Mouse (Mus musculus): ENCODE results near the gene Jph4. TPM values are rescaled to one million over a fixed set of nuclear protein-coding genes. Genes with fewer than 3 reads are reported as not detected.

Gene Jph4
- polyA plus RNA-seq (2015; fragmentation: Nextera tagmentation; extraction: Ambion mirVana): 0.09 TPM in 2 replicates

DNA sequence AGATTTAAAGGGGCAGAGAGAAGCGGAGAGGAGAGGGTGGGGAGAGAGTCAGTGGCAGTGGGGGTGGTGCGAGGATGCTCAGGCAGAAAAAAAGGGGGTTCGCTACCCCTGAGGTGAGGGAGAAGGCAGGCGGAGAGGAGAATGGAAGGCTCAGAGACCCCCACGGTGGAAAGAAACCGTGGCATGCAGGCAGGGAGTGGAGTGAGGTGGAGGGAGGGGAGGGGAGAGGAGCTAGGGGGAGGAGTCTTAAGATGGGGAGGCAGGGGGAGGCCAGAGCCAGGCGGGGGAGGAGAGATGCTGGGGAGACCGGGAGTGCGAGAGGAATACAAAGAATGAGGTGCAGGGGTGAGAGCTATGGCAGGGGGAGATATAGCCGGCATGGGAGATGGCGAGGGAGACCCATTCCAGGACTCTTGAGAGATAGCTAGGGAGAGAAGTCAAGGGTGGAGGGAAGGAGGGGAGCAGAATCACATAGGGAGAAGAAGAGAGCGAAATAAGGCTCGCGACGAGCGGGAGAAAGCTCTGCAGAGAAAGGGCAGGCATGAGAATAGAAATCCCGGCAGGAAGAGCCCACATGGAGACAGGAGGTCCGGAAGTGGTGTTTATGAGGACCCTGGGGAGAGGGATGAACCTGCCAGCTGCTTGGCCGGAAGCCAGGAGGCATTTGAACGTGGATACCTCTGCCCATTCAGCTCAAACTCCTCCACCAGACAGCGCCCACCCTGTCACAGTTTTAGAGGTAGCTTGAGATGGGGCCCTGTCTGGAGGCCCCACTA is at the start of gene Jph4:
Jph4 (minus strand) TSS at position 511 of the 776 bp plus-strand sequence.
- DNase-seq (ENCODE audit: low spot score): no peak

DNA sequence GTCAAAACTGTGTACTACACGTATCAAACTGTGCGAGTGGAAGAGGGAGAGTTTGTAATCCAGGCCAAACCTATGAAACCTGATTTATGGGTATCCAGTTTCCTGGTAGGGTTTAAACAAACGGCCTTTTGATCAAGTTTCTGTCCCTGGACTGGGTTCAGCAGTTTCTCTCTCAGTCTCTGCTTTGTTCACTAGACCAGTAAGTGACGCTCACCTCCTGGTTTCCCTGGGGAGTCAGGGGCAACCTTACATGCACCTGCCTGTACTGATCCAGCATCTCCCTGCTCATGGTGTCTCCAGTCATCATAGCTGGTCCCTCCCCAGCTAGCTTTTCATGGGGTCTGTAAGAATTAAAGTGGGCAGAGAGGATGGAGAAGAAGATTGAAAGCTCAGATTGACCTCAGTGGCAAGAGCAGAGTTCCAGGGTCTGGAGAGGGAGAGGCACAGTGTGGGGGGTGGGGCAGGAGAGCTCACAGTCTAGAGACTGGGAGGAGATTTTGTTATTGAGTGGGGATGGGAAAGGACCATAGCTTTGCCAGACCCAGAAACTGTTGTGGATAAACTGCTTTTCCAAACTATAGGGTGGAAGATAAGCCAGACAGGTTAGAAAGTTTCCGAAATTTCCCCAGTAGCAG is 47.6 kb upstream of the Jph4 start:
- no peak for DNase-seq (ENCODE audit: low spot score)

DNA sequence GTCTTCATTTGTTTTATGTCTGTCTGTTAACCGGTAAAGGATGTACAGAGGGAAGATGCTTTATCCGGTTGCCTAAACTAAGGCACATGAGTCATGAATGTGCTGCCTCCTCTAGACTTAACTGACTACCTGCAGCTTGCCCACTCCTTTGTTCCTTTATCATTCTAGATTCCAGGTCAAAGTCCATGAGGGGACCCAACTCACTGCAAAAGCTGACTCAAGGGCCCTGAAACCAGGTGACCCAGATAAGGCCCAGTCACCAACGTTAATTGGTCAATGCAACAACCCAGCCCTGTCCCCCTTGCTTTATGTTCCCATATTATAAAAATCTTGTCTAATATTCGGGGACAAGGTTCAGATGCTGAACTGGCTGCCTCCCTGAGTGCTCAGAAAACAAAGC is 45.4 kb upstream of the Jph4 start:
- no peak for DNase-seq (ENCODE audit: low spot score)

DNA sequence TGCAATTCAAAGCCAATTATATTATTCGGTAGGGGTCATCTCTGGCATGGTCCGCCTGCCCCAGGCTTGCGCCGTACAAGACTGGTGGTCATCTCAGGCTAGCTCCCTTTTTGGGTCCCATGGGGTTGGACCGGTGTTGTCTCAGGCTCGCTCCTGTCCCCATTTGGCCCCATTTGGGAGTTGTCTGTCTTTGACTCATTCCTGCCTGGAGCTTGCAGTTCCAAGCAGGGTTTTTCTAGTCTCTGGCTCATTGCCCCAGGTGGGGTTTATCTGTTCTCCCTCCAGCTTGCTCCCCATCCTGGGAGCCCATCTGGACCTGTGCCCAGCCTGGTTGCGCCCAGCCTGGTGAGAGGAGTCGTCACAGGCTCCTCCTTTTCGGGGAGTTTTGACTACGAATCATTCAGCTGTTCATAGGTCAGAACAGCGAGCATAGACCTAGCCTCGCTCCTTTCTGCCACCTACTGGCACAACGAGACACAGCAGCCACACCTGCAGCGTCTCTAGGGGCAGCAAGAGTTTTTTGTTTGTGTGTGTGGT is 44.4 kb upstream of the Jph4 start:
- DNase-seq (ENCODE audit: low spot score): peak; percentile 80

DNA sequence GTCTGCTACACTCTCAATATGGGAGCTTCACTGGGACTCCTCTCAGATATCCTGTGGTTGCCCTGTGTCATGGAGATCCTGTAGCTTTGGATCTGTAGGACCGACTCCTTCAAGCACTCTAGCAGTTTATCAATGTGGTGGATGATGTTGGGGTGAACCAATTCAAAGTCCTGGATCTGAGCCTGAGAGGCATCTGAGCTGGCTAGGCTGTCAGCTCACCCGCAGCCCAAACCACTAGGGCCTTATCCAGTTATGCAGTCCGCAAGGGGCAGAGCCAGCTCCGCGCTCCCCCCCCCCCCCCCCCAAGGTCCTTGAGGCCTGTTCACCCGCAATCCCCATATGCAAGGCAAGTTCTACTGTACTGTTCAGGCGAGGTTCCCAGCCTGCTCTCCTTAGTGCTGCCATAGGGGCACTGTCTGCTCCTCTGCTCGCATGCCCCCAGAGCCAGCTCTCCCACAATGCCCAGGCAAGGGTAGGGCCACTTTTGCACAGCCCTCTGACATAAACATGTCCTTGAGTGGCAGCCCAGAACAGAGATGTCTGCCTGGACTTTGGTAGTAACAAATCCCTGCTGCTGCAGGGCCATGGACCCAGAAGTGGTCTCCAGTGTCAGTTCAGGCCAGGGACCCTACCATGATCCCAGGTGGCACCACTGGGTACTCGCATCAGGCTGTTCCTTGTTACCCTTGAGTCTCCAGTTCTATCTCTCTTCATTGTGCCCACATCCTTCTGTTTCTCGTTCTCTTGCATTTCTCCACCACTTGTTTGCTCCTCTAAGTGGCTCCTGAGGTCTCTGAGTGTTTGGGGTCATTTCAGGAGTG is 43.7 kb upstream of the Jph4 start:
- DNase-seq (ENCODE audit: low spot score): no peak

DNA sequence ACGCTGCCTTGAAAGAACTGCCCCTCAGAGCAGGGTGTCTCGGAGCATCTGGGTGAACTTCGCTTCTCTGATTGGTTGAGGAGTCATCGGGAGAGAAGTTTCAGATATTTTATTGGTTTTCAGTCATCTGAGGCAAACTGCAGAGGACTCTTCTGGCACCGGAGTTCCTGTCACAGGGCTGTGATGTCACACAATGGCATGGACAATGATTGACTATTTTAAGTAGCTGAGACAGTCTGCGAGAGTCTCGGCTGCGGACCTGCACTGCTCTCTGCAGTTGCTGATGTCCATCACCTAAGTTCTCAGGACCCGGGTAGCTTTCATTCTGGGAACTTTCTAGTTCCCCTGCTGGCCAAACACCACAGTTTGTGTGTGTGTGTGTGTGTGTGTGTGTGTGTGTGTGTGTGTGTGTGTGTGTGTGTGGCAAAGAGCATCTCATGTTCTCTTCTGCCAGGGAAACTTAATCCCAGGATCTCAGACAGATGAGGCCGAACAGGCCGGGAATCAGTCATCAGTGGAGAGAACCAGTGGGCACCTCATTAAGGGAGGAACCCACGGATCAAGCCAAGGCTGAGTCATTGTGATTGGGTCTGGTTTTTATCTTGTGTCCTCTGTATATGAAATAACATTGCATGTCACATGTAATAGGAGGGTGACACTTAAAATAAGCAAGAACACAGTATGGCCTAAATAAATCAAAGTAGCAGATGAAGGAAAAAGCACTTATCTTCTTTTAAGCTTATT is 40.8 kb upstream of the Jph4 start:
- DNase-seq (ENCODE audit: low spot score): no peak

DNA sequence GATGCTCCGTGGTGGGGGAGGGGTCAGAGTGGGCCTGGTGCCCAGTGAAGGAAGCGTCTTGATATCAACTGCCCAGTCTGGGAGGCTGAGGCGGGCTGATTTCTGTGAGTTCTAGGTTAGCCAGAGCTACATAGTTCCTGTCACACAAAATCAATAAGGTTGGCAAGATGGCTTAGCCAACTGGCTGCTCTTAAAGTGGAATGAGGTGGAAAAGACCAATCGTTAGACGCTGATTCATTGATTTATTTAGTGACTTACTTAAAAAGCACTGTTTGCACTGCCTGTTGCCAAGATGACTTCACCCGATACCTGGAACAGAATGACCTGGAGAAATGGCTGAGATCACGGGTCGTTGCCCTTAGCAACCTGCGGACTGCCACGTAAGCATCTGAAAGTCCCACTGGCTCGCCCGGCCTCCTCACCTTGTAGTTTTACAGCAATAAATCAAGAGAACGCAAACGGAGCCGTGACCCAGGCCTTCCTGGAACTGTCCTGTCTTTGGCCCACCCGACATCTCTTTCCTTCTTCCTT is 36.3 kb upstream of the Jph4 start:
- DNase-seq (ENCODE audit: low spot score): no peak

DNA sequence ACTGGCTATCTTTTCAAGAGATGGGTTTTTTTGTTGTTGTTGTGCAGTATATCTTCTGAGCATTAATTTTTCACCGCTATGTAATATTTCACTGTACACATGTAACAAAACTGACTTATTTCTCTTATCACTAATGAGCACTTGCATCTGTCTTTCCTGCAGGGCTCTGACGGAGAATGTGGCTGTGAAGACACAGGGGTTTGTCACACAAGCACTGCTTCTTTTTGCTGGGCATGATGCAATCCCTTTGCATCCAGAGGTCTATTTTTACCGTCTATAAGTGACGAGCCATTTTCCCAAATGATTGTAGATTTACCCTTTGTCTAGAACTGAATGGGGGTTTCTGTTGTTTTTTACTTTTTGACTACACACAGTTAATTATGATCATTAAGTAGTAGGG is 35.4 kb upstream of the Jph4 start:
- no peak for DNase-seq (ENCODE audit: low spot score)

DNA sequence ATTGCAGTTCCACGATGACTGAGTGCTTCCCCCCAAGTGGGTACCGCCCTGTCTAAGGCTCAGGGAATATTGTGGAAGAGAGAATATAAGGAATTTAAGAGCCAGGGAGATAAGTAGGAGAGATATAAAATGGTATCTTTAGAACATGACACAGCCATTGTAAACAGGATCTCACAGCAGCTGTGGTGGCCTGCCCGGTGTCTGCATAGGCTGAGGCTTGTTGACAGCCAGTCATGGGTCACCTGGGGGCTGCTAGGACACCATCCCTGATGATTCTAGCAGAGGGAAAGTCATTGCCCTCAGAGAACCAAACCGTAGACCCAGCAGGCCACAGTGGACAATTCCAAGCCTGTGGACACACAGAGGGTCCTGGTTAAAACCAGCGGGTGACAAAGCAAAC is 34.2 kb upstream of the Jph4 start:
- no peak for DNase-seq (ENCODE audit: low spot score)

DNA sequence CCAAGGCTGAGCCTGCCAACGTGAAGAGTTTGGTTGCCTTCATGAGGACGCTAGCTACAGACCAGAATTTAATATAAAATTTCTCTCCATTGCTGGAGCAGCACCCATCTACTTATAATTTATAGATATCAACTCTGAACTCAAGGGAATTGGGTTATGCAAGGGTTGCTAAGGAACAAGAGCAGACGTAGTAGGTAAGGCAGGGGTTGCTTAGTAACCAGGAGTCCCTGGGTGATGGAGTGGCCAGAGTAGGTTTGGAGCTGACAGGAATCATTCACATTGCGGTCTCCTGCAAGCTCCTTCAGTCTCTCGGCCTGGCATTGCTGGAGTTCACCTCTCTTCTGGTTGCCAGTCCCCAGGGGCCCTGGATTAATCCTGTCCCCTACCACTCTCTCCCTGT is 32.3 kb upstream of the Jph4 start:
- no peak for DNase-seq (ENCODE audit: low spot score)

DNA sequence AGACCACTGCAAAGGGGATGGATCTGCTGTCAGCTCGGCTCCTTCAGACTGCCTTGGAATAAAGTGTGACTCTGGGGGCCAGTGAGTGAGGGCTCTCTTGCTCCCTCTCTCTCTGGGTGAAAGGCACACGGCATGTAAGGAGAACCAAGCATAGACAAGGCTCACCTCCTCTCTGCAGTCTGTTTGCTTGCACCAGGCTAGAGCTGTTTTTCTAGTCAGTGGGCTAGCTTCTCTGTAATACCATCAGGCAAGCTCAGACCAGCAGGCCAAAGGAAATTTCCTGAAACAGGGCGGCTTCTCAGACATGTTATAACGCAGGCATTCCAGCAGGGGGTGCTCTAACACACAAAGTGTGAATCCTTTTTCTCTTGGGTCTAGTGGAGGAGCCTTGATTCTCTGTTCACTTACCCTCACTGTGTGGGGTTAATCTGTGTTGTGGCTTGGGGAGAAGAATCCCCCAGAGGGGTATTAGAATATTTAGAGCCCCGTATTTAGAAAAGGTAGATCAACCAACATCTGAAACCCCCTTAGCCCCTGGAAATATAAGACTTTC is 31.7 kb upstream of the Jph4 start:
- peak; percentile 54 for DNase-seq (ENCODE audit: low spot score)

DNA sequence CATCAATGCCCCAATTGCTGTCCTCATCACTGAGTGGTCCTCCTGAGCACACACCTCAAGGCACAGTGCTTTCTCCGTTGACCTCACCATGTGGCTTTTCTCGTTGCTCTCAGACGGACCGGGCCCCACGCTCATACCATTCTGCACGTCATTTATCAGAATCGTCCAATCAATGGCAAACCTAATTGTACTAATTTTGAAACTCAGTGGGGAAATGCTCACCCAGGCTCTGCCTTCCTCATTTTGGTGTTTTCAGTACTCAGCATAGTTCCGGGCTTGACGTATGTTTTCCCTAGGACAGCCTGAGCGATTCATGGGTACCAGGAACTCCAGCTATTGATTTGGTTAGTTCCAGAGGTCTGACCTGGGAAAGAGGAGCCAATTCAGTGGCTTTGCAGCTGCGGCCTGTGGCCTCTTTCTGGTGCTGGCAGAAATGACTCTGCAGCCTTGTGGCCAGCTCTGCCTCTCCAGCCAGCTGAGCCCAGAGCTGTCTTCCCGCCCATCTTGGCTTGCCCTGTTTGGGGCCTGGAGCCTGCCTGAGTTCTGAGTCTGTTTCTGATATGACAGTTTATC is 30.2 kb upstream of the Jph4 start:
- DNase-seq (ENCODE audit: low spot score): no peak

DNA sequence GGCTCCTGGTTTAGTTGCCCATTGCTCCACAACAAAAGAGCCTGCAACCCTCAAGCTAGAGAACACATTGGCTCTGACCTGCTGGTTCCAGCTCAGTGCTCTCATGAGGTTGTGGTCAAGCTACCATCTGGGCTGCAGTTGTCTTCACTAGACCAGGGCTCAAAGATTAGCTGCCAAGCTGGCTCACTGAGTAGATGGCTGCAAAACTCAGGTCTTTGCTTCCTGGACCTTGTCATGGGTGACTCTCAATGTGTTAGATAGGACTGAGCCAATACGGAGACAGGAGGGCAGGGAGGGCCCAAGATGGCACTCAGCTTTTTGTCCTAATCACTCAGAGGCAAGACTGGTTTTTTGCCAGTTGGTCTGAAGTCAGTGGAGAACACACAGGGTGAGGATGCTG is 29.6 kb upstream of the Jph4 start:
- DNase-seq (ENCODE audit: low spot score): no peak

DNA sequence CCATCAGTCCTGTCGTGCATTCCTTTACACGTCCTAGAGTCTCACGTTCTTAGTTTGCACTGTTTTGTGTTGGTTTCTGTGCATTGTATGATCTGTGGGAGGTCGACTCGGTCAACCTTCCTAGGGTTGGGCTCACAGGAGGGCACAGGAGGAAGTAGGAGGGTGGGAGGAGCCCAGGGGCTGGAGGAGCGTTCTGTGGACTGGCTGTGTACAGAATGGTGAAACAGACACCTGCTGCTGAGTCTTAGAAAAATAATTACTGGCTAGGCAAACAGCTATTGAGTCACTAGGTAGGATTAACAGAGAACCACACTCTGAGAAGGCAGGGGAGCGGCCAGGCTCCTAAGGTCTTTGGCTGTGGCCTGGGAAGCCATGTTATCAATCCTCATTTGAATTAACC is 22.6 kb upstream of the Jph4 start:
- no peak for DNase-seq (ENCODE audit: low spot score)

DNA sequence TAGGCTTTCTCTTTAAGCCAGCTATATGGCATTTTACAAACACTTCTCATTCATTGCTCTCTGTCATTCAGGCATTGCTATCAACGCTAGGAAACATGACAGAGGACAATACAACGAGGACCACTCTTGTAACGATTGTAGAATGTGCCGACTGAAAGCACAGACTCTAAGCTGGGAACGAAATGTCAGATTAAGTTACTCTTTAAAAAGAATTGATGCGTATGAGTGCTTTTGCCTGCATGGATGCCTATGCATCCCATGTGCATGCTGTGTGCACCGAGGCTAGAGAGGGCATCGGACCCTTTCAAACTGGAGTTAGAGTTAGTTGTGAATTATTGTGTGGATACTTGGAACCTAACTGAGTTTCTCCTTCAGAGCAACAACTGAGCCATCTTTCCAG is 18.9 kb upstream of the Jph4 start:
- DNase-seq (ENCODE audit: low spot score): no peak

DNA sequence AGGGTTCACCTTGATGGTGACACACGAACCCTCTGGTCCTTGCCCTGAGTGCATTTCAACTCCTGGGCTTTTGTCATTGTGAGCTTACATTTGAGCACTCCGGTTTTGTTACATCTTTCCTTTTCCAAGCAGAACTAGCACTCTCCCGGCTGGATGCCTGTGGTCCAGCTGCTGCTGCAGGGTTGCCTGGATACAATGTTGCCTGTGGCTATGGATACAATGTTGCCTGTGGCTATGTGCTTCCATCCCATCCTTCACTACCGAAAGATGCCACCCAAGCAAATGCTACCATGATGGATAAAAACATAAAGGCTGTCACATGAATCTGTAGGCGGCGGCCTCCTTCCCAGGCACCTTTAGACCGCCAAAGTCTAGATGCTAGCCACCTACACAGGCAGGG is 9.8 kb upstream of the Jph4 start:
- no peak for DNase-seq (ENCODE audit: low spot score)

DNA sequence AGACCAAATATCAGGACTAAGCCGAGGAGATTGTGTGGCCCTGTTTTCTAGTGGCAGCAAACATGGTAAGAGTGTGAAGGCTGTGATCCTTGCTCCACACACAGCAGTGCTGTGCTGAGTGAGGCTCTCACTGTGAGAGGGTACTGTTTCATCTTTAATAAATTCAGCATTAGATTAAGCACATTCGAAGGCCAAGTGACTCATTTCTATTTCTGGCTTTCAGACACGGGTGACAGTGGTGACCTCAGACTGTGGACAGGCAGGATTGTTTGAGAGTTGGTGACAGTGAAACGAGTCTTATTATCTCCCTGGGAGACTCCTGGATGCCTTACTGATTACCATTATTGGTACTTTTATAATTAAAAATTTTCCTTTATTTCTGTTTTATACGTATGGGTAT is 9.0 kb upstream of the Jph4 start:
- DNase-seq (ENCODE audit: low spot score): no peak

DNA sequence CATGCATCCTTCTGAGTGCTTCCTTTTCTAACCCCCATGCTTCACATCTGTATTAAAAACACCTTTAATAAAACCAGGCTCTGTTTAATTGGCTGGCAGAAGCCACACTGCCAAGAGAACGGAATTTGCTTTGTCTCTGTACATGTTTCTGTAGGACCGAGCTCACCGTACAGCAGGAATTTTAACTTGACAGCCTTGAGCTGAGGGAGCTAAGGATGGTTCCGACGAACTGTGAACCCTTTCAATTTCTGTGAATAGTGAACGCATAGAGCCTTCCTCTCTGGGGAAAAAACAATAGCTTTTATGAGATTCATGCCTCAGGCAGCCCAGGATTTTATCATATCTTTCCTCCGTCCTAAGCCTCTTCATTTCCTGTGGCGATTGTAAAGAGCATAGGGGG is 5.6 kb upstream of the Jph4 start:
- DNase-seq (ENCODE audit: low spot score): no peak

DNA sequence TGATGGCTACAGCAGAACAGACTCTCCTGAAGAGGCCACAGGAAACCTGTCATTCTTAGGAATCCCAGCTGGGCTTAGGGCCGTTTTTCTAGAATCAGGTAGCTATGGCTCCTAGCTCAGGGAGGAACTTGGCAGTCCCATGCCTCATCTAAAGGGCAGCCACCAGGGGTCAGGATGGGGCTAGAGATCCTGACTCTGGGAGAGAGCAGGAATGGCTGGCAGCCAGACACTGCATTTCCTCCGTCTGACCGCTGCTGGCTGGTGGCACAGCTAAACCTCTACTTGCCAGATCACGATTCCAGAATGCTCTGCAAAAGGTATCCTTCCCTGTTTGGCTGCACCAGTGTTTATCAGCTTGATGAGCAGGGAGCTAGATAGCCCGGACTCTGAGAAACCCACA is 5.2 kb upstream of the Jph4 start:
- DNase-seq (ENCODE audit: low spot score): peak; percentile 15

DNA sequence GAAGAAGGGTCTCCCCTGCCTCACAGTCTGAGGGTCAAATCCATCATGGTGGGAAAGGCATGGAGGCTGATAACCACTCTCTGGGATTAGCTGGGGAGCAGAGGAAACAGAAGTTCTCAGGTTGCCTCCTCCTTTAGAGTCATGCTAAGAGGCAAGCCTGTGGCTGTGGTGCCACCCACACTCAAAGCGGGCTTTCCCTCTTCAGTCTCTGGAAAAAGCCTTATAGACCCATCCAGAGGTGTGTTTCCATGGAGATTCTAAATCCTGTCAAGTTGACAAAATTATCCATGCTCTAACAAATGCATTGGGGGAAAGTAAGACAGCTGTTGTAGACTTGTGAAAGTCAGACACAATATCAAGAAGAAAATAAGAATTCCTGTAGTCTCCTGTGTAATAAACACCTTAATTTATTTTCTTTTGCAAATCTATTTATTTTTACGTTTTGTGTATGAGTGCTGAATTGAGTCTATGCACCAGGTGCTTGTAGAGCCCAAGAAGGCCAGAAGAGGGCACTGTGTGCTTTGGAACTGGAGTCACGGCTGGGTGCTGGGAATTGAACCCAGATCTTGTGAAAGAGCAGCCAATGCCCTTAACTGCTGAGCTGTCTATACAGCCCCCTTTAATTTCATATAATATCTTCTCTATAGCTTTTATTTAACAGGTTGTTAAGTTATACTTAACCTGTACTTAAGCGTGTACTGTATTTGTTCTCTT is 2.8 kb upstream of the Jph4 start:
- DNase-seq (ENCODE audit: low spot score): no peak
